Mouse (Mus musculus) hindbrain, embryonic 10.5 days (tissue): ENCODE measurements at regions not wholly inside any gene's neighbourhood (a gene's known extent, or its start where the extent isn't known, plus 50 kb on each side); places are given as distances from the start of the nearest gene placed in this dataset.
"Not testable (repeated sequence)": the region's sequence is repeated elsewhere in the genome, so short reads cannot be mapped to it uniquely, and the experiment has no call there.

Experiments
- DNase-seq: peaks from one replicate; pipeline ENCODE4 v3.0.0-alpha.2; 2017; ENCODE audit warnings: low spot score
- H3K27ac ChIP-seq: fragments of 300-500 bp; sonication (generic); 2 replicates; pipeline ENCODE4 v1.5.1; 2016; ENCODE audit warnings: mild to moderate bottlenecking, moderate library complexity
- H3K27me3 ChIP-seq: fragments of 300-500 bp; sonication (generic); 2 replicates; pipeline ENCODE4 v1.6.1; 2016; ENCODE audit warnings: mild to moderate bottlenecking; ENCODE audit not compliant: poor library complexity, insufficient read depth, severe bottlenecking
- H3K36me3 ChIP-seq: fragments of 300-500 bp; sonication (generic); 2 replicates; pipeline ENCODE4 v1.6.1; 2016; ENCODE audit warnings: mild to moderate bottlenecking, moderate library complexity
- H3K4me1 ChIP-seq: fragments of 300-500 bp; sonication (generic); replicated peaks from 2 replicates; pipeline ENCODE4 v1.6.1; 2016; ENCODE audit warnings: mild to moderate bottlenecking
- H3K4me3 ChIP-seq: fragments of 300-500 bp; sonication (generic); 2 replicates; pipeline ENCODE4 v1.5.1; 2016; ENCODE audit warnings: mild to moderate bottlenecking, moderate library complexity
- H3K9me3 ChIP-seq: fragments of 300-500 bp; sonication (generic); 2 replicates; pipeline ENCODE4 v1.6.1; 2016; ENCODE audit warnings: mild to moderate bottlenecking, moderate library complexity
- WGBS: fragments of 180-500 bp; shearing (Covaris S2); methylation state at CpG from one replicate; pipeline ENCODE4 v1.1.7; 2016; 5-methylcytosine and 5-hydroxymethylcytosine counted together

DNA sequence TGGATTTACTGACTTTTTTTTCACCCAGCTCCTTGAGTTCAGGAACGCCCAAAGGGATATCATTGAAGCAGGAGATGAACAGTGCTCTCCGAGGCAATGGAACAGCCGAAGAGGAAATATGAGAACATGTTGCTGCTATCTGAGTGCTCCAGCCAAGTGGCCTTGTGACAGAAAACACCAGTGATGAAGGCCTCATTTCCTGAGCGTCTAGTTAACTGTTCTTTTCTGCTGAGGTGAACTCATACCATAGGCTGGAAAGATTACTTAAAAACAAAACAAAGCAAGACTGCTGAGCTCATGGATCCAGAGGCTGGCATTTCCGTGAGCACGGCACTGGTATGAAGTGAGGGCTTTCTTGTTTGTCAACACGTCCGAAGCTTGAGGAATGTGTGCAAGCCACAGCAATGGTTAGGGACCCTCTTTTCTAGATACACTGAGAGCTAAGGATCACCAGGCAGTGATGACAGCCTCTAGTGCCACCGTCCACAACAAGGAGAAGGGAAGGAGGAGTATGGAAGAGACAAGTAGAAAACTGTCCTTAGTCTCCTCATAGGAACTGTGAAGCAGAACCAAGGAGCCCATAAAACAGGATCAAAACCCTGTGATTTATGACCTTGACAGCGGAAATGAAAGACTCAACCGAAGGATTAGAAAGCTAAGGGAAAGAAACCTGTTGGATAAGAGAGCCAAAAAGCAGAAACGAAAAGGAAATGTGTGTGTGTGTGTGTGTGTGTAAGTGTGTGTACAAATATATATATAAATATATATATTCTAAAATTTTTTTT is 200.4 kb downstream of the Fam43a start:
- no peak overlapping the region for H3K4me3 ChIP-seq
- no peaks in the 10 kb centered on the region for H3K9me3 ChIP-seq
- no peaks in the 10 kb centered on the region for H3K4me1 ChIP-seq
- DNase-seq, result no peak
- no peak overlapping the region for H3K27ac ChIP-seq
- no peaks in the 10 kb centered on the region for H3K27me3 ChIP-seq
- no peaks in the 10 kb centered on the region for H3K36me3 ChIP-seq
- WGBS, result 79% methylated on average over 12 of the region's 12 CpGs

DNA sequence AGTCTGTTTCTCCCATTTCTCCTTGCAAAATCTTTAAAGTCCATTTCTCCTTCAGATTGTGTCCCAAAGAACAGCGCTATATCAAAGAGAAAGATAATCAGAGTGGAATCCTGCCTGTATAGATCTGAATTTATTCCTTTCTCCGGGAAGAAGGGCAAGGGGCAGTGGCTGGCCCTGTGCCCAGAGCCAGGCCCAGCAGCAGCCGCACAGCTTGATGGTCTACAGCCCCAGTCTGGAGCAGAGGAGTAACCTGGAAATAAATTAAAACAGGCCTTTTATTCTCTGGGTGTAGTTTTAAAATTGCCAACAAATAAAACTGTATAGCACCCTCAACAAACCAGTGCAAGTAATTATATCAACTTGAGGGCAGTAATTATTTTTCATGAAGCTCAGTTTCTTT is 204.5 kb downstream of the Fam43a start:
- Histone ChIP-seq H3K27me3 (no peaks in the 10 kb centered on the region), H3K9me3 (no peaks in the 10 kb centered on the region), H3K4me3 (no peak overlapping the region), H3K4me1 (0 out of 2 replicates have a peak, but pooled peaks cover 4% of the 10 kb centered on the region), H3K36me3 (no peaks in the 10 kb centered on the region), H3K27ac (no peak overlapping the region)
- DNase-seq, result no peak
- WGBS, result 91% methylated on average over 3 of the region's 3 CpGs

DNA sequence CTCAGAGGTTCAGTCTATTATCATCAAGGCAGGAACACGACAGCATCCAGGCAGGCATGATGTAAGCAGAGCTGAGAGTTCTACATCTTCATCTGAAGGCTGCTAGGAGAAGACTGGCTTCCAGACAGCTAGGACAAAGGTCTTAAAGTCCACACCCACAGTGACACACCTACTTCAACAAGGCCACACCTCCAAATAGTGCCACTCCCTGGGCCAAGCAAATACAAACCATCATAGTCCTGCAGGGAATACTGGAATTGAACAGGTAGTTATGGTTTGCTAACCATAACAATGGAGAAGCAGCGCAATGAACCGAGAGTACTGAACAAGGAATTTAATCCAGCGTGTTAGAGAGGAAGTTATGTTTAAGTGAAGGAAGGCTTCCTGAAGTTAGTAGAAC is 206.7 kb downstream of the Fam43a start:
- H3K36me3 ChIP-seq, H3K9me3 ChIP-seq, DNase-seq, H3K4me3 ChIP-seq, H3K27me3 ChIP-seq, H3K27ac ChIP-seq, H3K4me1 ChIP-seq: not testable (repeated sequence)
- 93% methylated on average over 4 of the region's 4 CpGs for WGBS

DNA sequence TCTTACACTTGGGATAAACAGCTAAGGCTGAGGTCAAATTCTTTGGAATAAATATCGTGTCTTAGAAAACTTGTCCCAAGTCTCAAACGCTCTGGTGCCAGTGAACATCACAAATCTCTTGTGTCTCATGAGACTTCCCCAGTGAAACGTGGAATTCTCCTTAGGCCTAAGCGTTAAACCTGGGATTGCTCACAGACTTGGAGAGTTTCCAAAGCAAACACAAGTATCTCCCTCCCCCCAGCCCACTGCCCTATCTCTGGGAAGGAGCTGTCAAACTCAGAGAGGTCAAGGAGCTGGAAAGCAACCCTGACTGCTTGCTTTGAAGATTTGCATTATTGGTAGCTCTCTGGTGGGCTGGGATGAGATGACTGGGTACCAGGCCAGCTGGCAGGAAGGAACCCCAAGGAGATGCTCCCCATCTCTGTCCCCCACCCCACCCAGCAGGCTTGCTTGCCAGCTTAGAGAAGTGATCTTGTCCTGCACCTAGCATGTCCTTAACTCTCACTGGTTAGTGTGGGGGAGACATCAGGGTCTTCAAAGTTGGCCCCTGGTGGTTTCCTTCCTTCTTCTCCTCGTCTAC is 219.1 kb downstream of the Fam43a start:
- H3K9me3 ChIP-seq, result no peaks in the 10 kb centered on the region
- DNase-seq, result no peak
- WGBS, result 67% methylated on average over 5 of the region's 5 CpGs
- H3K27ac ChIP-seq, result no peak overlapping the region
- H3K4me1 ChIP-seq, result peaks cover 21% of the 10 kb centered on the region
- no peaks in the 10 kb centered on the region for H3K27me3 ChIP-seq
- no peak overlapping the region for H3K4me3 ChIP-seq
- H3K36me3 ChIP-seq, result no peaks in the 10 kb centered on the region

DNA sequence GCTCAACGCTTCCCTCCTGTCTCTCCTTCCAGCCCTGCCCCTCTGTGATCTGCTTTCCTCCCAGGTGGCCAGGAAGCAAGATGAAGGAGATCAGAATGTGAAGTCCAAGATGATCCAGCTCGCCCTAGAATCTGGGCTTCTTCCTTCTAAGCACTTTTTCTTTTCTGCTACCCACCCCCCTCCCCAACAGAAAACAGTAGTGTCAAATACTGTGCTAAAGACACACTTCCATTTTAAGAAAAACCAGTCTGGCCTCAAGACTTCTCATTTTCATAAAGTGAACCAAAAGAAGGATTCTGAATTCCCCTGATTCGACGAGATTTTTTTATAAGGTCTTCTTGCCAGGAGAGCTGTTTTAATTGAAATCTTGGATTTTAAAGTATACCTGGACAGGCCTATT is 219.8 kb downstream of the Fam43a start:
- Histone ChIP-seq H3K27ac (no peak overlapping the region), H3K4me3 (no peak overlapping the region), H3K9me3 (no peaks in the 10 kb centered on the region), H3K4me1 (peaks cover 21% of the 10 kb centered on the region), H3K27me3 (no peaks in the 10 kb centered on the region), H3K36me3 (no peaks in the 10 kb centered on the region)
- WGBS, result 89% methylated on average over 4 of the region's 4 CpGs
- DNase-seq, result no peak

DNA sequence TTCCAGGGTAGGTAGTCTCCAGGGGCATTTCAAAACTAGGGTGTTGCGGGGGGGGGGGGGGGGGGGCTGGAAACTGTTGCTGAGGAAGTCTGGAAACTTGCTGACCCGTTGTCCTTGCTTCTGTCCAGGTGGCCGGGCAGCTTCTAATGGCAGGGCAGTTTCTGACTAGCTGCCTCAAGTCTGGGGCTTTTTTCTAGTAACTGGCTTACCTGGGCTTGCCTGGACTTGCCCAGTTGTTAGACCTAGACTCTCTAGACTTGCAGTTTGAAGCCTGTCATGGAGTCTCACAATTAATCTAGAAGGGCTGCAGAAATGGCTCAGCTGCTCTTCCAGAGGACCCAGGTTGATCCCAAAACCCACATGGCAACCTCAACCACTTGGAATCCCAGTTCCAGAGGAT is 220.7 kb downstream of the Fam43a start:
- H3K4me3 ChIP-seq, result no peak overlapping the region
- H3K9me3 ChIP-seq, result no peaks in the 10 kb centered on the region
- peaks cover 21% of the 10 kb centered on the region for H3K4me1 ChIP-seq
- WGBS, result 89% methylated on average over 3 of the region's 3 CpGs
- H3K27ac ChIP-seq, result peak overlapping the region; percentile 89
- no peaks in the 10 kb centered on the region for H3K27me3 ChIP-seq
- DNase-seq, result no peak
- no peaks in the 10 kb centered on the region for H3K36me3 ChIP-seq

DNA sequence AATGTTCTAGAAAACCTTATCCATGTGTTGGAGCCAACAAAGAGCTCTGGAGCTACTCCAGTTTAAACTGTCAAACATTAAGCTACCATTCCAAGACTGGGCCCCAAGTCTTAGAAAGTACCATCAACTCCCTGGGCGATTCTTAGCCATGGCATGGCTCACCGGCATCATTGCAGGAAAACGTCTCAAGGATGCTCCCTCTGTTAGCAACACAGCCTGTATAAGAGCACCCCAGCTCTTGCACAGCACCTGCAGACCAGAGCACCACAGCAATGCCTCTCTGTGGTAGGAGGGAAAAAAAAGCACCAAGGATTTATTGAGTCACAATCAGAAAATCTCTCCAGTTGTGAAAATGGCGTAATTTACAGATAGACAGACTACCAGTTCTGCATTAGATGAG is 221.2 kb downstream of the Fam43a start:
- H3K9me3 ChIP-seq, result no peaks in the 10 kb centered on the region
- WGBS, result 66% methylated on average over 4 of the region's 4 CpGs
- no peaks in the 10 kb centered on the region for H3K36me3 ChIP-seq
- H3K27ac ChIP-seq, result peak overlapping the region; percentile 89
- no peak for DNase-seq
- no peak overlapping the region; the same call in 1 of the 2 replicates for H3K4me3 ChIP-seq
- no peaks in the 10 kb centered on the region for H3K27me3 ChIP-seq
- peaks cover 21% of the 10 kb centered on the region for H3K4me1 ChIP-seq

DNA sequence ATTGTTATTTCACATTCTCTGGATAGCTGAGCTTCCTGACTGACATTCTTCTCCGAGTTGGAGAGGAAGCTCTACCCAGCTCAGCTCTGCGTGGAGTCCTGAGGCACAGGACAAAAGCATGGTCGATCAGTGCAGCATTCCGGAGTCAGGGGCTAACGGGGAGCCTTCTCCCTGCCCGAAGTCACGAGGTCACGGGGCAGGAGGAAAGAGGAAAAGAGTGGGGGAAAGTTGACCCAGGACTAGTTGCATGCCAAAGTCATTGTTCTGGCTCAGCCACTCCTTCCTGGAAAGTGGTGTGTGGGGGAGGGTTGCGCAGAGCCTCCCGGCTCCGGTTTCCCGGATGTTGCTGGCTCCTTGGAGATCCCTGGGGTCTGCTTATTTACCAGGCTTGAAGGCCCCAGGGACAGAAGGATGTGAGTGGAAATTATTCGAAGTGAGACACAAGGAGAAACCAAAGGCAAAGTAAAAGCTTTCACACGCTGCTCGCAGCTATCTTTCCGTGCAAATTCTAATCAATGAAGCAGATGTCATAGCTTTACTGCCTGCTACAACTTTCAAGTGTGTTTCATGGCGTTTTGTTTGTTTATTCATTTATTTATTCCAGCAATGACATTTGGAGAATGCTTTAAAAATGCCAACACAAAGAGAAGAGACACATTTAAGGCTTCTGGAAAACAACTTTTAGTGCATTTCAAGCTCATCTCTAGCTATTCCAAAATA is 221.8 kb downstream of the Fam43a start:
- Histone ChIP-seq H3K4me3 (peak overlapping the region; percentile 42), H3K9me3 (no peaks in the 10 kb centered on the region), H3K4me1 (peaks cover 19% of the 10 kb centered on the region), H3K36me3 (no peaks in the 10 kb centered on the region), H3K27me3 (no peaks in the 10 kb centered on the region), H3K27ac (peak overlapping the region; percentile 89)
- WGBS, result 9% methylated on average over 17 of the region's 17 CpGs
- DNase-seq, result peak; percentile 82

DNA sequence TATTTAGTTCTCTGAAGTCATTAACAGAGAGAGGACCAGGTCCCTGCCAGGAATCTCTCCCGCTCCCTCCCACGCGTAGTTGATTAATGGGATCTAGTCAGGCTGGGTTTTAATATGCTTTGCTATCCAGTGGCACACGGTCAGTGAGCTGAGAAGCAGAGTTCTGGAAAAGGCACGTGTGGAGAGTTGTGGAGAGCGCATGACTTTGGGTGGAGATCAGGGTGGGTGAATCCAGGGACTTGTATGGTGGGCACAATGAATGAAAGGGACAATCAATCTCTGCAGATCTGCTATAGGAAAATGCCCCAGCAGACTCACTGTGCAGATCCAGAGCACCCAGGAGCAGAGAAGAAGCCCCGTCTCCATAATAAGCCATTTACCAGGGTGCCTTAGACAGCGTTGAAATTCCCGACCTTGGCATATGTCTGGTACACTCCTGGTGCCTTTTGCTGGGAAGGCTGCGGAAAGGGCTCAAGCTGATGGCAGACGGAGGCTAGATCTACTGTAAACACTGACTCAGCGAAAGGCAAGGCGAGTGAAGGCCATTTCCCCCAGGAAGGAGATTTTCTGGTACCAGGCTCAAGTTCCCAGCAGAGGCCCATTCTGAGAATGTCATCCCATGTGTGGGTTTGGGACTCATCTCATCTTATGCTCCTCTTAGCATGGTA is 222.5 kb downstream of the Fam43a start:
- DNase-seq, result no peak
- no peak overlapping the region for H3K4me3 ChIP-seq
- WGBS, result 79% methylated on average over 13 of the region's 13 CpGs
- no peaks in the 10 kb centered on the region for H3K9me3 ChIP-seq
- H3K27ac ChIP-seq, result peak overlapping the region; percentile 89
- H3K36me3 ChIP-seq, result no peaks in the 10 kb centered on the region
- peaks cover 19% of the 10 kb centered on the region for H3K4me1 ChIP-seq
- H3K27me3 ChIP-seq, result no peaks in the 10 kb centered on the region

DNA sequence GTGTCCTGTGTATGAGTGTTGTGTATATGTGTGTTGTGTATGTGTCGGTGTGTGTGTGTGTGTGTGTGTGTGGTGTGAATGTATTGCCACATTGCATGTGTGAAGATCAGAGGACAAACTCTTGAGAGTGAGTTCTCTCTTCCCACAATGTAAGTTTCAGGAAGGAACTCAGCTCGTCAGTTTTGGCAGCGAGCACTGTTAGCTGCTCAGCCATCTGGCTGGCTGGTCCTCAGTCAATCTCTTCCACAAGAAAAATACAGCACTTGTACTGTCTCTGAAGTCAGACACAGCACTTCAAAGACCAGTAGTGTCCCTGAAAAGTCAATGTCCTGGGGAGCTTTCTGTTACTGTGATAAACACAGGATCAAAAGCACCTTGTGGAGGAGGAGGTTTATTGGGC is 226.6 kb downstream of the Fam43a start:
- Histone ChIP-seq H3K27me3 (no peaks in the 10 kb centered on the region), H3K36me3 (no peaks in the 10 kb centered on the region), H3K4me3 (no peak overlapping the region), H3K27ac (no peak overlapping the region), H3K4me1 (peaks cover 14% of the 10 kb centered on the region), H3K9me3 (no peaks in the 10 kb centered on the region)
- no peak for DNase-seq
- WGBS, result 74% methylated on average over 3 of the region's 3 CpGs

DNA sequence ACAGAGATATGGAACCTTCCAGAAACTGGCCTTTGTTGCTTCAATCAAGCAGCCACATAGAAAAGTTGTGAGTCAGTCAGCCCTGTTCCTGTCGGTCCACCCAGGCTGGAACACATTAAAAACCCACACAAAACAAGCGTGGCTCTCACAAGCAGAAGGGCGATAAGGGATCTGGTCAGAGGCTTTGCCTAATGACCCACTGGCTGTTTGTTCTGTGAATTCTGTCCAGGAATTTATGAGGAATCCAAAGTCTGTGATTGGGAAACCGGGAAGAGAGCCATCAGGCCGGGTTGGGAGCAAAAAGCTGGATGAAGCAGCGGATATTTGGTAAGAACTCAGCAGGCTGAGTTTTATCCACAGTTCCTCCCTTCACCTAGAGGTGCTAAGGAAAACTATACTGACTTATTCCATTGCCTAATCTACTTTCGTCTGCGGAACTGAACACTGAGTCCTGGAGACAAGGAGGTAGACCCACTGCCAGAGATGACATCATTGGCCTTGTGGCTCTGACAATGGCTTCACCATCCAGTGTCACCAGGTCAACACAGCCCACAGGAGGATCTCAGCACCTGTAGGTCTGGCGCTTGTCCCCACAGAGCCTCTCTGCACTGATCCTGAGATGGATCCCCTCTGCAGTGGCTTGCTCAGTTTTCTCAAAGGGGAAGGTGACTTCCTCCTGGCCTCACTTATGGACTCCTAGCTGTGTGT is 228.5 kb downstream of the Fam43a start:
- Histone ChIP-seq H3K9me3 (peaks cover 5% of the 10 kb centered on the region; the same call in 1 of the 2 replicates), H3K27me3 (no peaks in the 10 kb centered on the region), H3K27ac (peak overlapping the region; percentile 8; the same call in 1 of the 2 replicates), H3K4me1 (no peaks in the 10 kb centered on the region), H3K36me3 (no peaks in the 10 kb centered on the region), H3K4me3 (no peak overlapping the region)
- 87% methylated on average over 9 of the region's 9 CpGs for WGBS
- DNase-seq, result no peak

DNA sequence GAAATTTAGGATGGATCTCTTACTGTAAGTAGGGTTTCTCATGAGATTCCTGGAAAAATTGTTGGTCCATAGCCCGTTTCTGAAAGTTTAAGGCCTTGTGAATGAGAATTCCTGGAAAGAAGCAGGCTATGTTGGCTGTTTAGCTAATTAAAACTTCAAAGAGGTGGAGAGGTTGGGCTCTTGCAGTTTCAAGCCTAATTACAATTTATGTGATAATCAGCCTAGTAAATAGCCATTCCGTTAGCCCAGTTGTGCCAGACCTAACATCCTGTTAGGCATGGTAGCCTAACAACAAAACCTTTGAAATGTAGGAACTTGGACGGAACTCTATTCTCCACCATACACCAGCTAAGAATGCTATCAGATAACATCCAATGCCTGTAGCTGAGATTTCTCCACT is 235.0 kb downstream of the Fam43a start:
- Histone ChIP-seq H3K4me1 (0 out of 2 replicates have a peak, but pooled peaks cover 9% of the 10 kb centered on the region), H3K4me3 (no peak overlapping the region), H3K9me3 (peaks cover 9% of the 10 kb centered on the region; the same call in 1 of the 2 replicates), H3K27ac (no peak overlapping the region), H3K27me3 (no peaks in the 10 kb centered on the region), H3K36me3 (no peaks in the 10 kb centered on the region)
- DNase-seq, result no peak
- WGBS, result 85% methylated on average over 3 of the region's 3 CpGs
